Mouse (Mus musculus) heart, embryonic 11.5 days (tissue): ENCODE results near the gene Hs3st1. TPM values are rescaled to one million over a fixed set of nuclear protein-coding genes. Genes with fewer than 3 reads are reported as not detected.

ENCODE experiments used
- ATAC-seq: fragments of 200-750 bp; cut with Nextera tagmentation; replicated peaks from 2 replicates; pipeline ENCODE4 v1.8.0; 2017; ENCODE audit warnings: moderate library complexity; ENCODE audit not compliant: insufficient number of reproducible peaks, low FRiP score, low TSS enrichment
- H3K27ac ChIP-seq: fragments of 300-500 bp; sonication (generic); 2 replicates; pipeline ENCODE4 v1.5.1; 2014; ENCODE audit warnings: mild to moderate bottlenecking, low read depth, low read length
- H3K27me3 ChIP-seq: fragments of 300-500 bp; sonication (generic); 2 replicates; pipeline ENCODE4 v1.6.1; 2014; ENCODE audit warnings: mild to moderate bottlenecking, low read length, mixed read lengths; ENCODE audit not compliant: control insufficient read depth, insufficient read depth
- H3K36me3 ChIP-seq: fragments of 300-500 bp; sonication (generic); 2 replicates; pipeline ENCODE4 v1.6.1; 2014; ENCODE audit warnings: mild to moderate bottlenecking, low read length, moderate library complexity, mixed read lengths; ENCODE audit not compliant: control insufficient read depth, insufficient read depth
- H3K4me1 ChIP-seq: fragments of 300-500 bp; sonication (generic); 2 replicates; pipeline ENCODE4 v1.6.1; 2014; ENCODE audit warnings: low read length; ENCODE audit not compliant: control insufficient read depth, insufficient read depth
- H3K4me2 ChIP-seq: fragments of 300-500 bp; sonication (generic); 2 replicates; pipeline ENCODE4 v1.6.1; 2014; ENCODE audit warnings: mild to moderate bottlenecking, moderate library complexity
- H3K4me3 ChIP-seq: fragments of 300-500 bp; sonication (generic); 2 replicates; pipeline ENCODE4 v1.5.1; 2014; ENCODE audit warnings: low read depth, low read length
- H3K9ac ChIP-seq: fragments of 300-500 bp; sonication (generic); 2 replicates; pipeline ENCODE4 v1.6.1; 2014; ENCODE audit warnings: mild to moderate bottlenecking, low read depth, low read length, moderate library complexity
- H3K9me3 ChIP-seq: fragments of 300-500 bp; sonication (generic); replicated peaks from 2 replicates; pipeline ENCODE4 v1.6.1; 2016; ENCODE audit warnings: low read length; ENCODE audit not compliant: control insufficient read depth
- WGBS: fragments of 180-500 bp; shearing (Covaris S2); extraction: QIAGEN DNeasy Blood & Tissue Kit; methylation state at CpG from one replicate; pipeline ENCODE4 v1.1.7; 2014; ENCODE audit not compliant: insufficient replicate concordance; 5-methylcytosine and 5-hydroxymethylcytosine counted together
- polyA plus RNA-seq: library from polyadenylated mRNA; unstranded; fragments of >200 nt; fragmentation: Nextera tagmentation; extraction: Ambion mirVana; gene quantifications from 2 replicates; pipeline ENCODE4 v1.2.1, GENCODE M21; 2014

Hs3st1 gene
- polyA plus RNA-seq, 1 experiment from 2014 or later: 7.0 TPM

DNA sequence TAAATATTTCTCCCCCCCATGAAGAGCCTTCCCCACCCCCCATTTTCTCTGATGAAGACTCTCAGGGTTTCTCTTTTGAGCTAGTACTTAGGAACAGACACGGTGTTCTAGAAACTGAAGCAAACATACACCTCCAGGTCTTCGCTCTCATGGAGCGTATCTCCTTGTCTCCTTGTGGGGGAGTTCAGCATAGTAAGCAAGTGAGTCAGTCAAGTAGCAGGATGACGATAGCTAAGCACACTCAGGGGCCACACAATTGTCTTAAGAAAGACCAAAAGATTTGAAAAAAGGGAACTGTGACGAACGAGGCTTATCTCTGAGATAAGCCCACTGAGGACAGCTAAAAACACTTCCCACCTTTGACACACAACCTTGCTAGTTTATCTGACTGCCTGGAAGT lies 117.4 kb downstream of the Hs3st1 start:
- Histone ChIP-seq H3K36me3 (no peaks in the 10 kb centered on the region), H3K4me1 (peaks cover 3% of the 10 kb centered on the region), H3K9ac (no peak overlapping the region), H3K27me3 (peaks cover 2% of the 10 kb centered on the region; the same call in 1 of the 2 replicates), H3K4me2 (no peak overlapping the region), H3K4me3 (no peak overlapping the region), H3K27ac (no peak overlapping the region), H3K9me3 (no peaks in the 10 kb centered on the region)
- ATAC-seq: no peak
- WGBS: 18% methylated on average over 6 of the region's 6 CpGs

DNA sequence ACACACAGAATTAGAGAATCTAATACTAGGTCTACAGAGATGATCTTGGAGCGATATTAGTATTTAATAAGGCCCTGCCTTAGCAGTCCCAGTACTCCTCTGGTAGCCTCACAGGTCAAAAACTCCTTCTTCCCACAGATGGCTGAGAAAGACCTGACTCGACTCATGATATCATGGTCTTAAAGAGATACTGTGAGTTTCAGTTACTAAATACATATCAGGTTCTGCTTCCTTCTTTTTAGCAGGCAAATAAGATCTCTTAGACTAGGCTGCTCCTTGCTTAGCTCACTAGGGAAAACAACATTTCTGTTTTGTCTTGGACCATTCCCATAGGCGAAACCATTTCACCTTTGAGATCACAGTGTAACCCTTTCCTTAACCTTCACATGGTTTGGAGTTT lies 119.2 kb downstream of the Hs3st1 start:
- WGBS: 75% methylated on average over 3 of the region's 3 CpGs
- no peak overlapping the region for H3K4me3 ChIP-seq
- H3K36me3 ChIP-seq: no peaks in the 10 kb centered on the region
- H3K4me2 ChIP-seq: no peak overlapping the region
- H3K9ac ChIP-seq: no peak overlapping the region
- H3K4me1 ChIP-seq: peaks cover 3% of the 10 kb centered on the region
- H3K27ac ChIP-seq: no peak overlapping the region
- no peaks in the 10 kb centered on the region for H3K27me3 ChIP-seq
- ATAC-seq: no peak
- H3K9me3 ChIP-seq: no peaks in the 10 kb centered on the region

DNA sequence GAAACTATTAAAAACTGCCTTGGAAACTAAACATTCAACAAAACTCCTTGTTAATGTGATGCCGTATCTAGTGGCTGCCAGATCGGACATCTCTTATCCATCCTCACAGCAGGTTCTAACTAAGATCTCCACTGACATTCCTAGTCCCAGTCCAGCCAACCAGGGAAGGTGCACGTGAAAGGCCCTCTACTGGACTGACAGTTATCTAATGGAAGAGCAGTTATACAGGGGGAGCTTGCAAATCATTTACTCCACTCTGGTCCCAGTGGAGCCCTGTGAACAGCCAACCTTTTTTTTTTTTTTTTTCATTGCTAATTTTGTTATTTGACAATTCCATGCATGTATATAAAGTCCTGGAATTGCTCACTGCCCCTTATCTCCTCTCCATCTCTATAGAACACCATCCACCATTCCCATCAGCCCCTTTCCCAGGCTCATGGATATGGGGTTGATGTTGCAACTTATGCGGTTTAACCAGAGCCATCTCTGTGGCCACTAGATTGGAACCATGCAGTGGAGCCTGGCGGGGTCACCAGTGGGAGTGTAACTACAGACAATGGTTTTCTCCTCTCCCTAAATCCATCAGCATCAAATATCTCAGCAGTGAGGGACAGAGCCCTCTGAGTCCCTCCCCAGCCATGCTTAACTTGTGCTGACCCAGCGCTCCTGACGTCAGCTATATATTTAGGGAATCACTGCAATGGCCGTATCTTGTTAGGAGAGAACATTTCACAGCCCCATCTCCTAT lies 120.8 kb downstream of the Hs3st1 start:
- Histone ChIP-seq H3K27me3 (no peaks in the 10 kb centered on the region), H3K4me2 (no peak overlapping the region), H3K4me1 (peaks cover 3% of the 10 kb centered on the region), H3K27ac (no peak overlapping the region), H3K4me3 (no peak overlapping the region), H3K9me3 (no peaks in the 10 kb centered on the region), H3K36me3 (no peaks in the 10 kb centered on the region), H3K9ac (no peak overlapping the region)
- 84% methylated on average over 8 of the region's 8 CpGs for WGBS
- no peak for ATAC-seq

DNA sequence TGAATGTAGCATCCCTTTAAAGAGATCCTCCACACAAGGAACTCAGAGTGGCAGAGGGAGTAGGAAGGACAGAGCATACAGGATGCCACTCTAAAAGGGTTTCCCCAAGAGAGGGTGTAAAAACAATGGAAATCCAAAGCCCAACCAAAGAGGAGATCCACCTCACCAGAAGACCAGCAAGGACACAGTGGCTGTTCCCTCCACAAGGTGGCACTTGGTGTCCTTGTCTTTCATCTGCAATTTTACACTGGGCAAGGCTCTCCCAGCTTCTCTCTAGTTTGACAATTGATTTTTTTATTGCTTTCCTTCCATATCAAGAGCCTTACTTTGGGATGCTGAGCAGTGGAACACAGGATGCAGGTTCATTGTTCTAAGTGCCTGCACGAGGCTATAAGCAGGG lies 122.1 kb downstream of the Hs3st1 start:
- H3K27me3 ChIP-seq: no peaks in the 10 kb centered on the region
- H3K4me3 ChIP-seq: no peak overlapping the region
- 44% methylated on average over 1 of the region's 1 CpGs for WGBS
- H3K9me3 ChIP-seq: no peaks in the 10 kb centered on the region
- H3K9ac ChIP-seq: no peak overlapping the region
- H3K36me3 ChIP-seq: no peaks in the 10 kb centered on the region
- peaks cover 3% of the 10 kb centered on the region for H3K4me1 ChIP-seq
- no peak for ATAC-seq
- H3K27ac ChIP-seq: no peak overlapping the region
- no peak overlapping the region for H3K4me2 ChIP-seq

DNA sequence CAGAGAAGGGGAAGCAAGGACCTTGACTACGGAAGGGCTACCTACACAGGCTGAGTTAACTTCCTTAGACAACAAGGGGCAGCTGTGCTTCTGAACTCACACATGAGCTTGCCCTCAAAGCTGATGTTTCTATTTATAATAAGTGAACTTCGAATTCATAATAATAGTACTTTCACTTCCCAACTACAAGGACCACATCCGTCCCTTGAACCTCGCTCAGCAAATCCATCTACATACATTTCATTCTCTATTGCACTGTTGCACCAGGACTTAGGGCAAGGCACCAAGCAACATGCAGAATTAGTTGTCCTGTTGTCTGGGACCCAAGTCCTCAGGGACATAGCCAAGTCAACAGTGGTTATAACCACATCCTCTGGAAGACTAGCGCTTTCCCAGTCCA lies 124.4 kb downstream of the Hs3st1 start:
- Histone ChIP-seq H3K27me3 (no peaks in the 10 kb centered on the region), H3K27ac (no peak overlapping the region), H3K9ac (no peak overlapping the region), H3K4me3 (no peak overlapping the region), H3K4me1 (no peaks in the 10 kb centered on the region), H3K9me3 (no peaks in the 10 kb centered on the region), H3K4me2 (no peak overlapping the region), H3K36me3 (no peaks in the 10 kb centered on the region)
- no peak for ATAC-seq
- 72% methylated on average over 5 of the region's 5 CpGs for WGBS

DNA sequence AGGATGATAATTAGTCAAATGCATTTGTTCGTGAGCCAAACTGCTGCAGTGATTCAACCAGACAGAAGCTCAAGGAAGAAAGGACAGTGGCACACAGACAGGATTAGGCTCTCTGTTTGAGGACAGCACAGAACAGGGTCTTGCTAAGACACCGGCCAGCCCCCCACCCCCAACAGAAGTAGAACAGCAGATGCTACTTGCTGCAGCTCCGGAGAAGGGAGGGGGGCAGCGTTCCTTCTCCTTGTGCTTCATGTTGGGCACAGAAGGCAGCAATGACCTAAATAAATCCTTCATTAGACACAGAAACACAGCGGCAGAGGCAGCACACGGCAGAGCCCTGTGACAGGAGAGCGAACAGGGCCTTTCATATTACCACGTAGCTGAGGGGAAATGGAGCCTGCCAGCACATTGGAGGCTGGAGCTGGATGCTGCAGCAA lies 130.2 kb downstream of the Hs3st1 start:
- no peak overlapping the region for H3K4me3 ChIP-seq
- H3K36me3 ChIP-seq: no peaks in the 10 kb centered on the region
- H3K9me3 ChIP-seq: no peaks in the 10 kb centered on the region
- WGBS: 74% methylated on average over 8 of the region's 8 CpGs
- no peaks in the 10 kb centered on the region; the same call in 1 of the 2 replicates for H3K4me1 ChIP-seq
- no peak for ATAC-seq
- no peaks in the 10 kb centered on the region for H3K27me3 ChIP-seq
- H3K27ac ChIP-seq: no peak overlapping the region
- no peak overlapping the region for H3K9ac ChIP-seq
- H3K4me2 ChIP-seq: no peak overlapping the region

DNA sequence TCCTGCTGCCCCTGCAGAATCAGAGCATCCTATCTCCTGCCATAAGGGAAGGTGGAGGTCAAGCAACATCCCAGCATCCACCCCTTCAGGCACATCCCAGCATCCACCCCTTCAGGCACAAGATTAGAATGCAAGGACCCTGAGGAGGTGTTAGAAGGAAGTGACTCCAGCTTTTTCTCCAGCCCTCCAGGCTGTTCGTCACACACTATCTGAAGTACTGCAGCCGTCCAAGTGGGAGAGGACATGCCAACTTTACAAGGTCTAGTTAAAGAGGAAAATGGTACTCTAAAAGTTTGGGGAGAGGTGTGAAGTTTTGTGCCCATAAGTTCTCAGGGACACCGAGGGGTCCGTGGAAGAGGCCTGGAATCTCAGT lies 131.1 kb downstream of the Hs3st1 start:
- ATAC-seq: no peak
- Histone ChIP-seq H3K27me3 (no peaks in the 10 kb centered on the region), H3K4me1 (no peaks in the 10 kb centered on the region; the same call in 1 of the 2 replicates), H3K4me3 (no peak overlapping the region), H3K9ac (no peak overlapping the region), H3K36me3 (no peaks in the 10 kb centered on the region), H3K9me3 (no peaks in the 10 kb centered on the region), H3K27ac (no peak overlapping the region), H3K4me2 (no peak overlapping the region)
- WGBS: 57% methylated on average over 4 of the region's 4 CpGs

DNA sequence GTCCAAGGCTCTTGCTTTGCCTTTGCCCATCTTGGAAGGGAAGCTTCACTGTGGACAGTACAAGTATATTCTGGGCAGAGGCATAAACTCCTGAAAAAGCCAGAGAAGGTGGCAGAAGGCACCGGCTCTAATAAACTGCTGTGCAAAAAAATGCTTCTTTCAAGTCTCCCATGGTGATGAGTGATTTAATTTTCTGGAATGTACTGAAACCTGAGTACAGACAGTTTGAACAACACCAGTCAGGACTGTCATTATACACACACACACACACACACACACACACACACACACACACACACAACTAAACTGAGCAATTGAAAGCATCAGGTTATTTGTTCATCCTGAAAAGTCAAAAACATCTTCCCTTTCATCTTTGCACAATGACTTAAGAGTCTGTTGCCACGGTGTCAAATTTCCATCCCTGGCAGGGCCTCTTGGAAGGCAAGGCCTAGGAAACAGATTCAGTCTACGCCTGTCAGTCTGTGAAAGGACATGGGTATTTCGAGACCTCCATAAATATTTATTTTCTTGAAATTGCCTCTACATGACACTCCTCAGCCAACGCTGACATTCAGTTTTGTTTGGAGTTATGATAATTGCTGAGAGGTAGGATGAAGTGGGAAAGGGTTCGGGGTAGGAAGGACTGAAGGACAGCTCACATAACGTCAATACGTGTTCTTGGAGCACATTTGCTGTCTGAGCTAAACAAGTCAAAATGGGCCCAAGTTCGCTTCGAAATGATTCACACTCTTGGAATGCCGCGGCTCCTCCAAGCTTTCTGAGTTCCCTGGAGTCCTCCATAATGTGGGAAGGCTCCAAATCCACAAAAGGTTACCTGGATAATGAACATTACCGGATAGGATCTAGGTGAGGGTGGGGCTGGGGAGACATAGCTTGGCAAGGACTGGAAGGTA lies 131.7 kb downstream of the Hs3st1 start:
- H3K4me2 ChIP-seq: no peak overlapping the region
- no peak overlapping the region for H3K9ac ChIP-seq
- WGBS: 76% methylated on average over 13 of the region's 13 CpGs
- no peaks in the 10 kb centered on the region for H3K36me3 ChIP-seq
- no peak overlapping the region for H3K27ac ChIP-seq
- no peaks in the 10 kb centered on the region; the same call in 1 of the 2 replicates for H3K4me1 ChIP-seq
- no peaks in the 10 kb centered on the region for H3K27me3 ChIP-seq
- H3K9me3 ChIP-seq: no peaks in the 10 kb centered on the region
- no peak for ATAC-seq
- H3K4me3 ChIP-seq: no peak overlapping the region
